Mouse (Mus musculus) adrenal gland, postnatal 36 days (tissue): ENCODE measurements around the gene Zfp276. TPM values are rescaled to one million over a fixed set of nuclear protein-coding genes. Genes with fewer than 3 reads are reported as not detected.
"Not testable (repeated sequence)": the region's sequence is repeated elsewhere in the genome, so short reads cannot be mapped to it uniquely, and the experiment has no call there.

Source experiments
- DNase-seq, 2 experiments: peaks; one replicate each; pipeline ENCODE4 v3.0.0; 2021; ENCODE audit warnings: mixed read lengths in 1 of 2
- long read RNA-seq, 2 experiments: library from polyadenylated mRNA; stranded (forward); transcript quantifications; one replicate each; pipeline ENCODE4 v2.0.0; 2021; ENCODE audit warnings: borderline sequencing depth in 2 of 2
- total RNA-seq, 2 experiments: library from RNA; stranded (reverse); gene quantifications; 2 replicates each; pipeline ENCODE4 v1.2.3; 2021

Gene Zfp276
- 10 to 100 TPM; 19.4 to 27.9 TPM for total RNA-seq
- long read RNA-seq, experiment 1, full-length matches to known transcripts, result 11 of 23 reads
- long read RNA-seq, experiment 1, partial matches to known transcripts, result 2 of 23 reads
- long read RNA-seq, experiment 1, other reads (novel, unspliced or antisense), result 10 of 23 reads
- long read RNA-seq, experiment 2, full-length matches to known transcripts, result 2 of 7 reads
- long read RNA-seq, experiment 2, partial matches to known transcripts, result 0 of 7 reads
- long read RNA-seq, experiment 2, other reads (novel, unspliced or antisense), result 5 of 7 reads

GRCm38 (mm10) chr8:123254099-123254885 is at the start of gene Zfp276, which contains the start of gene Vps9d1:
Zfp276 (plus strand) TSS chr8:123254195.
Vps9d1 (minus strand) TSS chr8:123254348.
- peak; percentile 92 to 94 for DNase-seq

- no peak for DNase-seq
Observed at GRCm38 (mm10) chr8:123211876-123212275, 42.1 kb upstream of the Zfp276 start.

- peak; percentile 95 to 96 for DNase-seq
Observed at GRCm38 (mm10) chr8:123212321-123213117, 41.5 kb upstream of the Zfp276 start, which contains the start of the genes Chmp1a and Spata33. Chmp1a (minus strand) TSS chr8:123212763. Spata33 (plus strand) TSS chr8:123212832.

- no peak for DNase-seq
Observed at GRCm38 (mm10) chr8:123213118-123213772, 40.8 kb upstream of the Zfp276 start.

GRCm38 (mm10) chr8:123215430-123215829 is 38.6 kb upstream of the Zfp276 start:
- no peak for DNase-seq

GRCm38 (mm10) chr8:123220917-123221316 is 33.1 kb upstream of the Zfp276 start:
- no peak for DNase-seq

- DNase-seq, result peak; percentile 96 to 97
Observed at GRCm38 (mm10) chr8:123224278-123225266, 29.4 kb upstream of the Zfp276 start, which contains the start of gene Cdk10. Cdk10 (plus strand) TSS chr8:123224842.

- DNase-seq, result no peak
Observed at GRCm38 (mm10) chr8:123228416-123228815, 25.6 kb upstream of the Zfp276 start.

- DNase-seq, result not testable (repeated sequence)
Observed at GRCm38 (mm10) chr8:123230326-123230725, 23.7 kb upstream of the Zfp276 start.

- peak in 1 of 2 experiments; percentile 28 for DNase-seq
Observed at GRCm38 (mm10) chr8:123231742-123232141, 22.3 kb upstream of the Zfp276 start.

GRCm38 (mm10) chr8:123232553-123232952 is 21.4 kb upstream of the Zfp276 start:
- no peak for DNase-seq

GRCm38 (mm10) chr8:123233300-123233699 is 20.7 kb upstream of the Zfp276 start:
- DNase-seq, result no peak

GRCm38 (mm10) chr8:123233760-123234159 is 20.2 kb upstream of the Zfp276 start:
- no peak for DNase-seq

GRCm38 (mm10) chr8:123234918-123235519 is 19.0 kb upstream of the Zfp276 start:
- DNase-seq, result no peak

- DNase-seq, result peak; percentile 94 to 95
Observed at GRCm38 (mm10) chr8:123235520-123236497, 18.2 kb upstream of the Zfp276 start, which contains the start of gene Spata2l. Spata2l (minus strand) TSS chr8:123236233.

- peak; percentile 57 to 63 for DNase-seq
Observed at GRCm38 (mm10) chr8:123239398-123239797, 14.6 kb upstream of the Zfp276 start.

- DNase-seq, result no peak
Observed at GRCm38 (mm10) chr8:123242107-123242923, 11.7 kb upstream of the Zfp276 start.

- DNase-seq, result peak in 1 of 2 experiments; percentile 34
Observed at GRCm38 (mm10) chr8:123243053-123243452, 10.9 kb upstream of the Zfp276 start.
